Mouse (Mus musculus) spleen, adult 2 months (tissue): ENCODE results near the gene Stk4. TPM values are rescaled to one million over a fixed set of nuclear protein-coding genes. Genes with fewer than 3 reads are reported as not detected.
A peak's percentile ranks its signal among the peaks of the same experiment; 100 is the strongest.

ENCODE experiments used
- DNase-seq, 2 experiments: peaks; one replicate each; pipeline versions ENCODE4 v3.0.0 to v3.0.0-alpha.2; 2012 to 2021; ENCODE audit warnings: low spot score in 2 of 2, low read depth in 1 of 2
- H3K27ac ChIP-seq: fragments of 200-500 bp; 2 replicates; pipeline ENCODE4 v1.5.1; 2012; ENCODE audit warnings: low read length, inconsistent platforms; ENCODE audit not compliant: insufficient read depth
- H3K27me3 ChIP-seq: fragments of 200-500 bp; 2 replicates; pipeline ENCODE4 v1.6.1; 2012; ENCODE audit warnings: mild to moderate bottlenecking, moderate library complexity, low read length, inconsistent platforms; ENCODE audit not compliant: control insufficient read depth, insufficient read depth
- H3K36me3 ChIP-seq: fragments of 200-500 bp; 2 replicates; pipeline ENCODE4 v1.6.1; 2012; ENCODE audit warnings: mild to moderate bottlenecking, low read length, inconsistent platforms; ENCODE audit not compliant: control insufficient read depth, insufficient read depth
- H3K4me1 ChIP-seq: fragments of 200-500 bp; 2 replicates; pipeline ENCODE4 v1.6.1; 2011; ENCODE audit warnings: inconsistent platforms; ENCODE audit not compliant: control insufficient read depth, insufficient read depth, insufficient read length
- H3K4me3 ChIP-seq: fragments of 200-500 bp; 2 replicates; pipeline ENCODE4 v1.5.1; 2011; ENCODE audit warnings: mild to moderate bottlenecking, inconsistent platforms; ENCODE audit not compliant: insufficient read depth, insufficient read length; ENCODE audit errors: extremely low read depth
- CTCF ChIP-seq: fragments of 200-500 bp; IDR thresholded peaks from 2 replicates; pipeline ENCODE4 v1.5.1; 2011; ENCODE audit warnings: mild to moderate bottlenecking, inconsistent platforms; ENCODE audit not compliant: insufficient read depth, insufficient read length, insufficient replicate concordance; ENCODE audit errors: extremely low read depth
- POLR2A ChIP-seq: fragments of 200-500 bp; IDR thresholded peaks from 2 replicates; pipeline ENCODE4 v1.6.1; 2011; ENCODE audit warnings: low read depth, low read length, inconsistent platforms
- WGBS: fragments of 180-500 bp; shearing (Covaris S2); methylation state at CpG from one replicate; pipeline ENCODE4 v1.1.7; 2018; 5-methylcytosine and 5-hydroxymethylcytosine counted together
- polyA plus RNA-seq: library from polyadenylated mRNA; depleted of rRNA; stranded (reverse); fragments of >200 nt; gene quantifications from 2 replicates; pipeline ENCODE4 v1.2.3, GENCODE M21; 2012

Gene Stk4
- polyA plus RNA-seq, 1 experiment = 31.6 TPM

- H3K4me1 ChIP-seq = peaks cover 11% of the 10 kb centered on the region; the same call in 1 of the 2 replicates
- TF ChIP-seq POLR2A (no peak), CTCF (no peak)
- H3K27me3 ChIP-seq = peaks cover 14% of the 10 kb centered on the region
- no peak overlapping the region for H3K4me3 ChIP-seq
- WGBS = 13% methylated on average over 11 of the region's 11 CpGs
- H3K27ac ChIP-seq = no peak overlapping the region
- no peak for DNase-seq
- H3K36me3 ChIP-seq = no peaks in the 10 kb centered on the region
Measured at GRCm38 (mm10) chr2:164170326-164170725, 100.2 kb downstream of the Stk4 start.

- Histone ChIP-seq H3K27me3 (peaks cover 14% of the 10 kb centered on the region), H3K4me3 (no peak within 1 kb of the TSS; the same call in 1 of the 2 replicates), H3K4me1 (peaks cover 11% of the 10 kb centered on the region; the same call in 1 of the 2 replicates), H3K27ac (no peak within 1 kb of the TSS), H3K36me3 (no peaks in the 10 kb centered on the region)
- 3% methylated on average over 29 of the region's 29 CpGs for WGBS
- no peak for TF ChIP-seq POLR2A
- TF ChIP-seq CTCF = no peak
- DNase-seq = no peak
Measured at GRCm38 (mm10) chr2:164170902-164171301, 100.8 kb downstream of the Stk4 start, which contains the start of gene Kcns1. Gene Kcns1 (minus strand): TSS chr2:164171113.

GRCm38 (mm10) chr2:164173394-164173793, 103.3 kb downstream of the Stk4 start:
- Histone ChIP-seq H3K27me3 (peaks cover 9% of the 10 kb centered on the region), H3K4me1 (peaks cover 6% of the 10 kb centered on the region; the same call in 1 of the 2 replicates), H3K4me3 (no peak overlapping the region), H3K27ac (no peak overlapping the region), H3K36me3 (no peaks in the 10 kb centered on the region)
- TF ChIP-seq POLR2A = no peak
- TF ChIP-seq CTCF = no peak
- DNase-seq = no peak
- WGBS = 33% methylated on average over 3 of the region's 3 CpGs

- peaks cover 4% of the 10 kb centered on the region; the same call in 1 of the 2 replicates for H3K4me1 ChIP-seq
- no peaks in the 10 kb centered on the region for H3K36me3 ChIP-seq
- peaks cover 7% of the 10 kb centered on the region for H3K27me3 ChIP-seq
- DNase-seq = no peak
- no peak overlapping the region for H3K27ac ChIP-seq
- 74% methylated on average over 8 of the region's 8 CpGs for WGBS
- TF ChIP-seq CTCF (no peak), POLR2A (no peak)
- no peak overlapping the region for H3K4me3 ChIP-seq
Measured at GRCm38 (mm10) chr2:164174649-164175395, 104.7 kb downstream of the Stk4 start.

- WGBS = 41% methylated on average over 3 of the region's 3 CpGs
- Histone ChIP-seq H3K27ac (no peak overlapping the region), H3K36me3 (no peaks in the 10 kb centered on the region), H3K4me1 (peaks cover 2% of the 10 kb centered on the region; the same call in 1 of the 2 replicates), H3K4me3 (no peak overlapping the region), H3K27me3 (peaks cover 5% of the 10 kb centered on the region)
- no peak for DNase-seq
- TF ChIP-seq CTCF = no peak
- TF ChIP-seq POLR2A = no peak
Measured at GRCm38 (mm10) chr2:164175850-164176249, 105.7 kb downstream of the Stk4 start.

GRCm38 (mm10) chr2:164177831-164178230, 107.7 kb downstream of the Stk4 start:
- H3K27ac ChIP-seq = no peak overlapping the region
- no peak overlapping the region for H3K4me3 ChIP-seq
- DNase-seq = no peak
- WGBS = 85% methylated on average over 5 of the region's 5 CpGs
- no peak for TF ChIP-seq CTCF
- no peak for TF ChIP-seq POLR2A
- H3K36me3 ChIP-seq = no peaks in the 10 kb centered on the region
- H3K4me1 ChIP-seq = no peaks in the 10 kb centered on the region
- no peaks in the 10 kb centered on the region for H3K27me3 ChIP-seq

- WGBS = 33% methylated on average over 3 of the region's 3 CpGs
- peak; percentile 27 to 32 for DNase-seq
Measured at GRCm38 (mm10) chr2:164180124-164180523, 110.0 kb downstream of the Stk4 start.

More at GRCm38 (mm10) chr2:164180124-164180523, 110.0 kb downstream of the Stk4 start:
- H3K4me3 ChIP-seq = no peak overlapping the region
- H3K27ac ChIP-seq = no peak overlapping the region
- TF ChIP-seq POLR2A (no peak), CTCF (peak; percentile 23; the same call in 1 of the 2 replicates)
- peaks cover 5% of the 10 kb centered on the region; the same call in 1 of the 2 replicates for H3K4me1 ChIP-seq
- H3K27me3 ChIP-seq = no peaks in the 10 kb centered on the region
- no peaks in the 10 kb centered on the region for H3K36me3 ChIP-seq
